Mouse (Mus musculus) frontal cortex, postnatal 10 days (tissue): ENCODE measurements around the gene Nup93.

Source experiments
- DNase-seq, 2 experiments: peaks; one replicate each; pipeline ENCODE4 v3.0.0; 2022; ENCODE audit warnings: low spot score in 2 of 2, mixed read lengths in 1 of 2

Gene Nup93

GRCm38 (mm10) chr8:94186542-94186941 is 27.8 kb upstream of the Nup93 start:
- peak in 1 of 2 experiments; percentile 53 for DNase-seq

- DNase-seq = no peak
These were observed 26.9 kb upstream of the Nup93 start for GRCm38 (mm10) chr8:94187290-94188002.

- peak; percentile 59 to 78 for DNase-seq
These were observed 24.9 kb upstream of the Nup93 start for GRCm38 (mm10) chr8:94189275-94190031.

GRCm38 (mm10) chr8:94191101-94191691 is 23.2 kb upstream of the Nup93 start:
- DNase-seq = peak in 1 of 2 experiments; percentile 44

- no peak for DNase-seq
These were observed 21.4 kb upstream of the Nup93 start for GRCm38 (mm10) chr8:94192926-94193325.

GRCm38 (mm10) chr8:94194591-94195223 is 19.7 kb upstream of the Nup93 start:
- DNase-seq = no peak

- peak in 1 of 2 experiments; percentile 61 for DNase-seq
These were observed 15.0 kb upstream of the Nup93 start for GRCm38 (mm10) chr8:94199202-94199869.

- no peak for DNase-seq
These were observed 10.3 kb upstream of the Nup93 start for GRCm38 (mm10) chr8:94204043-94204442.

- peak in 1 of 2 experiments; percentile 53 for DNase-seq
These were observed 8.6 kb upstream of the Nup93 start for GRCm38 (mm10) chr8:94205736-94206135.

GRCm38 (mm10) chr8:94206256-94206655 is 8.1 kb upstream of the Nup93 start:
- no peak for DNase-seq

- no peak for DNase-seq
These were observed 6.9 kb upstream of the Nup93 start for GRCm38 (mm10) chr8:94207491-94207890.

- DNase-seq = no peak
These were observed 4.7 kb upstream of the Nup93 start for GRCm38 (mm10) chr8:94209639-94210038.

- no peak for DNase-seq
These were observed 4.1 kb upstream of the Nup93 start for GRCm38 (mm10) chr8:94210225-94210624.

GRCm38 (mm10) chr8:94213819-94214218 is 545 bp upstream of the Nup93 start:
- no peak for DNase-seq

- DNase-seq = no peak
These were observed 13.1 kb downstream of the Nup93 start for GRCm38 (mm10) chr8:94227381-94227939.

- no peak for DNase-seq
These were observed 25.9 kb downstream of the Nup93 start for GRCm38 (mm10) chr8:94240240-94240751.

- DNase-seq = no peak
These were observed 35.6 kb downstream of the Nup93 start for GRCm38 (mm10) chr8:94249836-94250435.

GRCm38 (mm10) chr8:94258881-94259280 is 44.5 kb downstream of the Nup93 start:
- DNase-seq = no peak

- no peak for DNase-seq
These were observed 48.4 kb downstream of the Nup93 start for GRCm38 (mm10) chr8:94262626-94263297.
